Comparison of ENCODE assay signal across 8 mouse cellular contexts in genomic region chr7:30279536-30279935, GRCm38 (mm10). TPM values are rescaled to one million over a fixed set of nuclear protein-coding genes. Genes with fewer than 3 reads are reported as not detected.
DNase-seq lines count a peak whose midpoint lies in the region; ATAC-seq and TF ChIP-seq lines count a peak whose summit lies in the region.

No protein-coding gene starts in this region.

- H3K4me3 ChIP-seq in C2C12 (ENCODE audit: insufficient read depth, poor library complexity, severe bottlenecking), result peak overlapping the region; percentile 49
- H3K4me3 ChIP-seq in forebrain, embryonic 10.5 days, result peak overlapping the region; percentile 87
- peak overlapping the region; percentile 84 for H3K4me3 ChIP-seq in liver, embryonic 12.5 days

- under 1% methylated on average over 6 of the region's 6 CpGs for WGBS in forebrain, embryonic 10.5 days
- WGBS in liver, embryonic 12.5 days (ENCODE audit: insufficient replicate concordance), result 0% methylated on average over 6 of the region's 6 CpGs

- no peaks in the 10 kb centered on the region for H3K27me3 ChIP-seq in C2C12 (ENCODE audit: control insufficient read depth, insufficient read depth, insufficient read length)
- no peaks in the 10 kb centered on the region for H3K27me3 ChIP-seq in forebrain, embryonic 10.5 days (ENCODE audit: poor library complexity, severe bottlenecking)
- no peaks in the 10 kb centered on the region for H3K27me3 ChIP-seq in liver, embryonic 12.5 days (replicated peaks)

- no peaks in the 10 kb centered on the region for H3K9me3 ChIP-seq in forebrain, embryonic 10.5 days
- no peaks in the 10 kb centered on the region for H3K9me3 ChIP-seq in liver, embryonic 12.5 days (replicated peaks)

- peak; percentile 66 for DNase-seq in embryo, embryonic 10 days (ENCODE audit: low spot score)
- DNase-seq in embryo, embryonic 9.5 days (ENCODE audit: extremely low spot score), result no peak
- DNase-seq in forebrain, embryonic 10.5 days (ENCODE audit: extremely low spot score, low spot score), result peak; percentile 33
- no peak for DNase-seq in gastrocnemius, postnatal 14 days
- no peak for DNase-seq in ovary, postnatal 10 days (ENCODE audit: low spot score)
- no peak for DNase-seq in left cerebral cortex, postnatal 36 days (ENCODE audit: low spot score in 2 of 2)

- intact Hi-C loops in gastrocnemius, postnatal 14 days (cut with DNase I; ENCODE audit: low total_unique reads), result loop anchor here (5.0 kb wide), 1 partner anchor 42 kb away; the partner anchor contains the start of gene Ovol3
- intact Hi-C loops in left cerebral cortex, postnatal 36 days (cut with DNase I), result no loop called here

- peaks cover 9% of the 10 kb centered on the region for H3K79me2 ChIP-seq in C2C12 (ENCODE audit: control insufficient read depth, insufficient read depth)

- peak overlapping the region; percentile 94 for H3K4me2 ChIP-seq in liver, embryonic 12.5 days

- no peaks in the 10 kb centered on the region for H3K79me3 ChIP-seq in C2C12 (ENCODE audit: low read depth)

- TF ChIP-seq CTCF in C2C12 (IDR thresholded peaks at IDR 0.05; ENCODE audit: control insufficient read depth, insufficient read depth, insufficient read length), result no peak

- ATAC-seq in liver, embryonic 12.5 days, result peak; percentile 60

- peak overlapping the region; percentile 92 for H3K27ac ChIP-seq in forebrain, embryonic 10.5 days
- H3K27ac ChIP-seq in liver, embryonic 12.5 days, result peak overlapping the region; percentile 97

- H3K9ac ChIP-seq in liver, embryonic 12.5 days, result peak overlapping the region; percentile 81

- no peaks in the 10 kb centered on the region for H3K36me3 ChIP-seq in C2C12 (ENCODE audit: control insufficient read depth, insufficient read depth)
- H3K36me3 ChIP-seq in forebrain, embryonic 10.5 days (replicated peaks), result no peaks in the 10 kb centered on the region
- H3K36me3 ChIP-seq in liver, embryonic 12.5 days, result peaks cover 13% of the 10 kb centered on the region

- H3ac ChIP-seq in C2C12 (ENCODE audit: control insufficient read depth, insufficient read length, low read depth), result peak overlapping the region; percentile 53

- H3K4me1 ChIP-seq in forebrain, embryonic 10.5 days, result peaks cover 20% of the 10 kb centered on the region
- peaks cover 44% of the 10 kb centered on the region for H3K4me1 ChIP-seq in liver, embryonic 12.5 days

TF ChIP-seq in C2C12, 6 proteins besides CTCF, POLR2A, EP300 and RAD21:
- TF ChIP-seq FOSL1 (IDR thresholded peaks at IDR 0.05; ENCODE audit: insufficient read depth, low read length, poor library complexity, severe bottlenecking), result no peak
- TF ChIP-seq MAX (IDR thresholded peaks at IDR 0.05), result no peak
- TF ChIP-seq MYOG (IDR thresholded peaks at IDR 0.05; ENCODE audit: control insufficient read depth, extremely low read depth, insufficient read length), result no peak
- TF ChIP-seq USF1 (IDR thresholded peaks at IDR 0.05; ENCODE audit: low read depth), result no peak
- TF ChIP-seq CEBPB (IDR thresholded peaks at IDR 0.05; ENCODE audit: low read depth), result no peak
- no peak for TF ChIP-seq MYOD1 (IDR thresholded peaks at IDR 0.05; ENCODE audit: control insufficient read depth, insufficient read length, low read depth)
TF ChIP-seq in C2C12: peak in this region for 0.

RNA-seq across cellular contexts. Expression of gene Thap8, which starts 0.4 kb away (rescaled TPM):
- polyA plus RNA-seq in C2C12 (2012; fragmentation: generic; extraction: Trizol), result 0.07 TPM
- polyA plus RNA-seq in forebrain, embryonic 10.5 days (2016; fragmentation: Nextera tagmentation; extraction: Ambion mirVana), result 0.38 and 0.48 TPM in 2 replicates
- polyA plus RNA-seq in liver, embryonic 12.5 days (2016; fragmentation: Nextera tagmentation; extraction: Ambion mirVana), result 0.28 TPM in 1 of 2 replicates, not detected in the other
- total RNA-seq in gastrocnemius, postnatal 14 days (2021), result under 1 TPM; 0.16 to 0.29 TPM
- total RNA-seq in left cerebral cortex, postnatal 36 days (2021), result under 1 TPM; 0.32 to 0.41 TPM

RNA-seq across cellular contexts. Expression of gene Wdr62, which starts 0.7 kb away (rescaled TPM):
- polyA plus RNA-seq in C2C12 (2012; fragmentation: generic; extraction: Trizol), result 12.8 TPM
- 18.7 and 20.3 TPM in 2 replicates for polyA plus RNA-seq in forebrain, embryonic 10.5 days (2016; fragmentation: Nextera tagmentation; extraction: Ambion mirVana)
- 11.5 and 11.9 TPM in 2 replicates for polyA plus RNA-seq in liver, embryonic 12.5 days (2016; fragmentation: Nextera tagmentation; extraction: Ambion mirVana)
- 1 to 10 TPM; 2.9 to 3.1 TPM for total RNA-seq in gastrocnemius, postnatal 14 days (2021)
- 1 to 10 TPM; 1.0 to 1.1 TPM for total RNA-seq in left cerebral cortex, postnatal 36 days (2021)

RNA-seq across cellular contexts. Expression of gene Clip3, which starts 12.0 kb away (rescaled TPM):
- 40.6 TPM for polyA plus RNA-seq in C2C12 (2012; fragmentation: generic; extraction: Trizol)
- 52.8 and 53.1 TPM in 2 replicates for polyA plus RNA-seq in forebrain, embryonic 10.5 days (2016; fragmentation: Nextera tagmentation; extraction: Ambion mirVana)
- 3.2 and 4.8 TPM in 2 replicates for polyA plus RNA-seq in liver, embryonic 12.5 days (2016; fragmentation: Nextera tagmentation; extraction: Ambion mirVana)
- 10 to 100 TPM; 18.2 to 20.9 TPM for total RNA-seq in gastrocnemius, postnatal 14 days (2021)
- 100 to 1,000 TPM; 491 to 494 TPM for total RNA-seq in left cerebral cortex, postnatal 36 days (2021)

RNA-seq across cellular contexts. Expression of gene Alkbh6, which starts 29.0 kb away (rescaled TPM):
- polyA plus RNA-seq in C2C12 (2012; fragmentation: generic; extraction: Trizol), result 28.7 TPM
- 82.3 and 90.2 TPM in 2 replicates for polyA plus RNA-seq in forebrain, embryonic 10.5 days (2016; fragmentation: Nextera tagmentation; extraction: Ambion mirVana)
- polyA plus RNA-seq in liver, embryonic 12.5 days (2016; fragmentation: Nextera tagmentation; extraction: Ambion mirVana), result 24.2 and 24.5 TPM in 2 replicates
- total RNA-seq in gastrocnemius, postnatal 14 days (2021), result 10 to 100 TPM; 16.0 to 17.4 TPM
- 10 to 100 TPM; 58.7 to 65.2 TPM for total RNA-seq in left cerebral cortex, postnatal 36 days (2021)

RNA-seq across cellular contexts. Expression of gene Syne4, which starts 35.1 kb away (rescaled TPM):
- 0.20 TPM for polyA plus RNA-seq in C2C12 (2012; fragmentation: generic; extraction: Trizol)
- 29.8 and 32.8 TPM in 2 replicates for polyA plus RNA-seq in forebrain, embryonic 10.5 days (2016; fragmentation: Nextera tagmentation; extraction: Ambion mirVana)
- 11.7 and 12.1 TPM in 2 replicates for polyA plus RNA-seq in liver, embryonic 12.5 days (2016; fragmentation: Nextera tagmentation; extraction: Ambion mirVana)
- 1 to 10 TPM; 1.0 to 1.1 TPM for total RNA-seq in gastrocnemius, postnatal 14 days (2021)
- total RNA-seq in left cerebral cortex, postnatal 36 days (2021), result 1 to 10 TPM; 6.4 to 9.1 TPM

Comparison
In these comparisons a context has a peak if more than half of its experiments do, and no peak if none do; other contexts are left out.
1. DNase-seq: peak in embryo, embryonic 10 days (single experiment) and forebrain, embryonic 10.5 days (single experiment); none in embryo, embryonic 9.5 days (single experiment), gastrocnemius, postnatal 14 days (single experiment), ovary, postnatal 10 days (single experiment) and left cerebral cortex, postnatal 36 days (0 of 2).
2. Peak in every context shown above with its lines, with median percentiles within 50 percentile points of each other: H3K4me3 ChIP-seq.